Mouse (Mus musculus): ENCODE measurements at regions not wholly inside any gene's neighbourhood (a gene's known extent, or its start where the extent isn't known, plus 50 kb on each side); places are given as distances from the start of the nearest gene placed in this dataset.

GRCm38 (mm10) chr6:79619991-79620390 is 197.7 kb upstream of the Gm20594 start:
- no peak for DNase-seq (ENCODE audit: low spot score)

GRCm38 (mm10) chr6:79631683-79632082 is 186.0 kb upstream of the Gm20594 start:
- peak; percentile 30 for DNase-seq (ENCODE audit: low spot score)

GRCm38 (mm10) chr6:79651286-79651685 is 166.4 kb upstream of the Gm20594 start:
- DNase-seq (ENCODE audit: low spot score): no peak

Measured in lung, postnatal 25 days (tissue).